Mouse (Mus musculus): Measurements from ENCODE around the gene Tead1.

DNA sequence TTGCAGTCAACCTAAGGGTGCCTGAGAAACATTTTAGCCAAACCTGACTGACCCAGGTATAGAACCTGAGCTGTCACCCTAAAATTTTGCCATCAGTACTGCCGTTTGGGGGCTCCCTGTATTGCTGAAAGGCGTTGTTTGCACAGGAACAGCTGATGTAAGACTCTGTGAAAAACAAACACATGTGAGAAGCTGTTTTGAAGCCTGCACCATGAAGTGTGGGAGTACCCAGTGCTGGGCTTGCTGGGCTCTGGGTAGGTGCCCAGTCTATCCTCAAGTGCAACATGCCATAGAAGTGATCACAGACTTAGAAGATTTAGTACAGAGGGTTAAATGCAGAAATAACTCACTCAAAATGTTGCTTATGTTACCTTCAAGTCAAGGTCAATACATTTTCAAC is 49.3 kb downstream of the Tead1 start:
- TF ChIP-seq CTCF (IDR thresholded peaks at IDR 0.05; ENCODE audit: low read depth) (no peak), EP300 (optimal IDR thresholded peaks at IDR 0.05) (no peak)
